Mouse (Mus musculus) brain, embryonic 14.5 days (tissue): ENCODE measurements around the gene Ptprr.

Source experiments
- CTCF ChIP-seq: fragments of 200-500 bp; IDR thresholded peaks from 2 replicates; pipeline ENCODE4 v1.5.1; 2012; ENCODE audit warnings: inconsistent platforms, mild to moderate bottlenecking, moderate library complexity, borderline replicate concordance; ENCODE audit not compliant: insufficient read depth, insufficient read length; ENCODE audit errors: extremely low read depth
- POLR2A ChIP-seq: fragments of 200-500 bp; IDR thresholded peaks from 2 replicates; pipeline ENCODE4 v1.6.1; 2012; ENCODE audit warnings: mild to moderate bottlenecking, inconsistent platforms, borderline replicate concordance; ENCODE audit not compliant: poor library complexity, insufficient read depth, insufficient read length, severe bottlenecking; ENCODE audit errors: extremely low read depth

GRCm38 (mm10) chr10:116135187-116135586 is 117.2 kb downstream of the Ptprr start:
- no peak for TF ChIP-seq CTCF
- no peak for TF ChIP-seq POLR2A
